Mouse (Mus musculus) embryonic fibroblast, embryonic 13.5 days (primary cell): ENCODE results near the gene Abca4.

Source experiments
- CTCF ChIP-seq: IDR thresholded peaks from 2 replicates; pipeline ENCODE4 v1.5.1; 2011; ENCODE audit warnings: mild to moderate bottlenecking, control low read depth, low read length, moderate library complexity, borderline replicate concordance; ENCODE audit not compliant: insufficient read depth
- POLR2A ChIP-seq: IDR thresholded peaks from 2 replicates; pipeline ENCODE4 v1.6.1; 2011; ENCODE audit warnings: low read depth, mild to moderate bottlenecking, control low read depth, low read length, moderate library complexity

- TF ChIP-seq POLR2A: no peak
- no peak for TF ChIP-seq CTCF
Observed at GRCm38 (mm10) chr3:122120217-122120616, 76.0 kb downstream of the Abca4 start.
